Mouse (Mus musculus) layer of hippocampus, postnatal 10 days (tissue): ENCODE data around the gene Ptger4. TPM values are rescaled to one million over a fixed set of nuclear protein-coding genes. Genes with fewer than 3 reads are reported as not detected.

Source experiments
- DNase-seq, 2 experiments: peaks; one replicate each; pipeline ENCODE4 v3.0.0; 2021; ENCODE audit warnings: low spot score in 2 of 2
- long read RNA-seq: library from polyadenylated mRNA; stranded (forward); transcript quantifications from one replicate; pipeline ENCODE4 v2.0.0, GENCODE M21; 2023
- total RNA-seq, 2 experiments: library from RNA; stranded (reverse); gene quantifications; 2 replicates each; pipeline ENCODE4 v1.2.3; 2021

Ptger4 gene
- total RNA-seq, result 1 to 10 TPM; 1.3 to 1.7 TPM
- long read RNA-seq, partial matches to known transcripts, result 0 of 2 reads
- long read RNA-seq, other reads (novel, unspliced or antisense), result 2 of 2 reads

GRCm38 (mm10) chr15:5243959-5244905, at the start of gene Ptger4:
Gene Ptger4 (minus strand): TSS chr15:5244187.
- peak; percentile 83 to 87 for DNase-seq

GRCm38 (mm10) chr15:5288412-5288811, 44.4 kb upstream of the Ptger4 start:
- no peak for DNase-seq

GRCm38 (mm10) chr15:5287072-5287471, 43.1 kb upstream of the Ptger4 start:
- no peak for DNase-seq

- no peak for DNase-seq
Observed at GRCm38 (mm10) chr15:5281316-5281715, 37.3 kb upstream of the Ptger4 start.

- DNase-seq, result no peak
Observed at GRCm38 (mm10) chr15:5279831-5280230, 35.8 kb upstream of the Ptger4 start.

- DNase-seq, result no peak
Observed at GRCm38 (mm10) chr15:5278525-5278924, 34.5 kb upstream of the Ptger4 start.

- no peak for DNase-seq
Observed at GRCm38 (mm10) chr15:5273981-5274380, 30.0 kb upstream of the Ptger4 start.

GRCm38 (mm10) chr15:5266095-5266494, 22.1 kb upstream of the Ptger4 start:
- no peak for DNase-seq

- DNase-seq, result no peak
Observed at GRCm38 (mm10) chr15:5262874-5263504, 19.0 kb upstream of the Ptger4 start.

- no peak for DNase-seq
Observed at GRCm38 (mm10) chr15:5262095-5262667, 18.2 kb upstream of the Ptger4 start.

GRCm38 (mm10) chr15:5261004-5261403, 17.0 kb upstream of the Ptger4 start:
- DNase-seq, result no peak

GRCm38 (mm10) chr15:5260183-5260582, 16.2 kb upstream of the Ptger4 start:
- DNase-seq, result no peak

GRCm38 (mm10) chr15:5250182-5250581, 6.2 kb upstream of the Ptger4 start:
- no peak for DNase-seq

GRCm38 (mm10) chr15:5243036-5243958, 690 bp downstream of the Ptger4 start:
- no peak for DNase-seq

- DNase-seq, result peak in 1 of 2 experiments; percentile 36
Observed at GRCm38 (mm10) chr15:5242241-5243035, 1.5 kb downstream of the Ptger4 start.

- DNase-seq, result peak in 1 of 2 experiments; percentile 35
Observed at GRCm38 (mm10) chr15:5241304-5242201, 2.4 kb downstream of the Ptger4 start.

GRCm38 (mm10) chr15:5240360-5240759, 3.6 kb downstream of the Ptger4 start:
- DNase-seq, result no peak

GRCm38 (mm10) chr15:5239901-5240300, 4.1 kb downstream of the Ptger4 start:
- no peak for DNase-seq

- DNase-seq, result no peak
Observed at GRCm38 (mm10) chr15:5239361-5239760, 4.6 kb downstream of the Ptger4 start.
